Mouse (Mus musculus): ENCODE results near the gene Eps15. TPM values are rescaled to one million over a fixed set of nuclear protein-coding genes. Genes with fewer than 3 reads are reported as not detected.
A peak's percentile ranks its signal among the peaks of the same experiment; 100 is the strongest.

The Eps15 gene
- polyA plus RNA-seq, 1 experiment from 2014 or later = 45.2 TPM

GRCm38 (mm10) chr4:109411377-109411967 lies 131.4 kb downstream of the Eps15 start:
- H3K27ac ChIP-seq (ENCODE audit: low read depth, low read length) = no peak overlapping the region; the same call in 1 of the 2 replicates
- H3K27me3 ChIP-seq (ENCODE audit: control insufficient read depth, insufficient read depth, low read length) = no peaks in the 10 kb centered on the region
- H3K4me1 ChIP-seq (replicated peaks; ENCODE audit: control insufficient read depth, insufficient read depth, low read length) = peaks cover 3% of the 10 kb centered on the region; the same call in 1 of the 2 replicates
- no peaks in the 10 kb centered on the region for H3K36me3 ChIP-seq (ENCODE audit: control insufficient read depth, insufficient read depth, low read length)
- no peak overlapping the region for H3K9ac ChIP-seq (ENCODE audit: low read length)
- no peaks in the 10 kb centered on the region for H3K9me3 ChIP-seq (ENCODE audit: control insufficient read depth, low read length)
- WGBS = 84% methylated on average over 6 of the region's 6 CpGs
- no peak overlapping the region for H3K4me3 ChIP-seq (ENCODE audit: low read depth, low read length)
- DNase-seq (ENCODE audit: low spot score) (no peak), ATAC-seq (replicated peaks; ENCODE audit: low FRiP score) (no peak)
- no peak overlapping the region for H3K4me2 ChIP-seq (ENCODE audit: low read depth, low read length, severe bottlenecking)

- no peak for ATAC-seq (replicated peaks; ENCODE audit: low FRiP score)
- Histone ChIP-seq H3K36me3 (ENCODE audit: control insufficient read depth, insufficient read depth, low read length) (no peaks in the 10 kb centered on the region), H3K27ac (ENCODE audit: low read depth, low read length) (no peak overlapping the region), H3K9ac (ENCODE audit: low read length) (no peak overlapping the region), H3K4me3 (ENCODE audit: low read depth, low read length) (no peak overlapping the region), H3K27me3 (ENCODE audit: control insufficient read depth, insufficient read depth, low read length) (no peaks in the 10 kb centered on the region), H3K4me2 (ENCODE audit: low read depth, low read length, severe bottlenecking) (no peak overlapping the region), H3K9me3 (ENCODE audit: control insufficient read depth, low read length) (no peaks in the 10 kb centered on the region), H3K4me1 (replicated peaks; ENCODE audit: control insufficient read depth, insufficient read depth, low read length) (peaks cover under 1% of the 10 kb centered on the region; the same call in 1 of the 2 replicates)
- no peak for DNase-seq (ENCODE audit: low spot score)
- 90% methylated on average over 5 of the region's 5 CpGs for WGBS
These were observed 132.2 kb downstream of the Eps15 start for GRCm38 (mm10) chr4:109412233-109412632.

- H3K9ac ChIP-seq (ENCODE audit: low read length) = no peak overlapping the region
- no peaks in the 10 kb centered on the region for H3K36me3 ChIP-seq (ENCODE audit: control insufficient read depth, insufficient read depth, low read length)
- WGBS = 89% methylated on average over 1 of the region's 1 CpGs
These were observed 137.9 kb downstream of the Eps15 start for GRCm38 (mm10) chr4:109417998-109418397.

GRCm38 (mm10) chr4:109419017-109419416 lies 138.9 kb downstream of the Eps15 start:
- no peak for DNase-seq (ENCODE audit: low spot score)
- Histone ChIP-seq H3K4me3 (ENCODE audit: low read depth, low read length) (no peak overlapping the region), H3K27ac (ENCODE audit: low read depth, low read length) (no peak overlapping the region), H3K4me1 (replicated peaks; ENCODE audit: control insufficient read depth, insufficient read depth, low read length) (no peaks in the 10 kb centered on the region), H3K27me3 (ENCODE audit: control insufficient read depth, insufficient read depth, low read length) (no peaks in the 10 kb centered on the region), H3K36me3 (ENCODE audit: control insufficient read depth, insufficient read depth, low read length) (no peaks in the 10 kb centered on the region), H3K9ac (ENCODE audit: low read length) (no peak overlapping the region), H3K9me3 (ENCODE audit: control insufficient read depth, low read length) (no peaks in the 10 kb centered on the region), H3K4me2 (ENCODE audit: low read depth, low read length, severe bottlenecking) (no peak overlapping the region)
- WGBS = 38% methylated on average over 3 of the region's 3 CpGs
- ATAC-seq (replicated peaks; ENCODE audit: low FRiP score) = no peak

More at GRCm38 (mm10) chr4:109417998-109418397, 137.9 kb downstream of the Eps15 start:
- Histone ChIP-seq H3K4me1 (replicated peaks; ENCODE audit: control insufficient read depth, insufficient read depth, low read length) (no peaks in the 10 kb centered on the region), H3K27ac (ENCODE audit: low read depth, low read length) (no peak overlapping the region), H3K4me2 (ENCODE audit: low read depth, low read length, severe bottlenecking) (no peak overlapping the region), H3K4me3 (ENCODE audit: low read depth, low read length) (no peak overlapping the region), H3K27me3 (ENCODE audit: control insufficient read depth, insufficient read depth, low read length) (no peaks in the 10 kb centered on the region), H3K9me3 (ENCODE audit: control insufficient read depth, low read length) (no peaks in the 10 kb centered on the region)
- ATAC-seq (replicated peaks; ENCODE audit: low FRiP score) (no peak), DNase-seq (ENCODE audit: low spot score) (no peak)

- Histone ChIP-seq H3K4me3 (ENCODE audit: low read depth, low read length) (no peak overlapping the region), H3K9me3 (ENCODE audit: control insufficient read depth, low read length) (no peaks in the 10 kb centered on the region), H3K4me2 (ENCODE audit: low read depth, low read length, severe bottlenecking) (no peak overlapping the region), H3K9ac (ENCODE audit: low read length) (no peak overlapping the region), H3K27me3 (ENCODE audit: control insufficient read depth, insufficient read depth, low read length) (no peaks in the 10 kb centered on the region), H3K36me3 (ENCODE audit: control insufficient read depth, insufficient read depth, low read length) (no peaks in the 10 kb centered on the region), H3K27ac (ENCODE audit: low read depth, low read length) (no peak overlapping the region), H3K4me1 (replicated peaks; ENCODE audit: control insufficient read depth, insufficient read depth, low read length) (no peaks in the 10 kb centered on the region)
- WGBS = 89% methylated on average over 4 of the region's 4 CpGs
- no peak for DNase-seq (ENCODE audit: low spot score)
- no peak for ATAC-seq (replicated peaks; ENCODE audit: low FRiP score)
These were observed 139.5 kb downstream of the Eps15 start for GRCm38 (mm10) chr4:109419563-109419962.

GRCm38 (mm10) chr4:109420138-109420795 lies 140.2 kb downstream of the Eps15 start:
- no peaks in the 10 kb centered on the region for H3K4me1 ChIP-seq (replicated peaks; ENCODE audit: control insufficient read depth, insufficient read depth, low read length)
- no peaks in the 10 kb centered on the region for H3K36me3 ChIP-seq (ENCODE audit: control insufficient read depth, insufficient read depth, low read length)
- WGBS = 63% methylated on average over 8 of the region's 8 CpGs
- DNase-seq (ENCODE audit: low spot score) = no peak
- ATAC-seq (replicated peaks; ENCODE audit: low FRiP score) = 0 out of 2 replicates have a peak, but pooled peaks have one; percentile 18
- no peak overlapping the region for H3K9ac ChIP-seq (ENCODE audit: low read length)
- no peak overlapping the region for H3K27ac ChIP-seq (ENCODE audit: low read depth, low read length)
- no peaks in the 10 kb centered on the region for H3K9me3 ChIP-seq (ENCODE audit: control insufficient read depth, low read length)
- no peak overlapping the region for H3K4me2 ChIP-seq (ENCODE audit: low read depth, low read length, severe bottlenecking)
- no peaks in the 10 kb centered on the region for H3K27me3 ChIP-seq (ENCODE audit: control insufficient read depth, insufficient read depth, low read length)
- H3K4me3 ChIP-seq (ENCODE audit: low read depth, low read length) = no peak overlapping the region

- no peak overlapping the region for H3K27ac ChIP-seq (ENCODE audit: low read depth, low read length)
- no peaks in the 10 kb centered on the region for H3K9me3 ChIP-seq (ENCODE audit: control insufficient read depth, low read length)
- H3K4me3 ChIP-seq (ENCODE audit: low read depth, low read length) = no peak overlapping the region
- DNase-seq (ENCODE audit: low spot score) (no peak), ATAC-seq (replicated peaks; ENCODE audit: low FRiP score) (no peak)
- H3K4me2 ChIP-seq (ENCODE audit: low read depth, low read length, severe bottlenecking) = no peak overlapping the region
- no peak overlapping the region for H3K9ac ChIP-seq (ENCODE audit: low read length)
- no peaks in the 10 kb centered on the region for H3K27me3 ChIP-seq (ENCODE audit: control insufficient read depth, insufficient read depth, low read length)
- no peaks in the 10 kb centered on the region for H3K4me1 ChIP-seq (replicated peaks; ENCODE audit: control insufficient read depth, insufficient read depth, low read length)
- no peaks in the 10 kb centered on the region for H3K36me3 ChIP-seq (ENCODE audit: control insufficient read depth, insufficient read depth, low read length)
- 91% methylated on average over 7 of the region's 7 CpGs for WGBS
These were observed 141.5 kb downstream of the Eps15 start for GRCm38 (mm10) chr4:109421608-109422007.

- no peak overlapping the region for H3K9ac ChIP-seq (ENCODE audit: low read length)
- 72% methylated on average over 6 of the region's 6 CpGs for WGBS
- no peak for ATAC-seq (replicated peaks; ENCODE audit: low FRiP score)
- H3K27me3 ChIP-seq (ENCODE audit: control insufficient read depth, insufficient read depth, low read length) = no peaks in the 10 kb centered on the region
- H3K27ac ChIP-seq (ENCODE audit: low read depth, low read length) = no peak overlapping the region
- H3K4me3 ChIP-seq (ENCODE audit: low read depth, low read length) = no peak overlapping the region
- H3K4me1 ChIP-seq (replicated peaks; ENCODE audit: control insufficient read depth, insufficient read depth, low read length) = no peaks in the 10 kb centered on the region
- no peak overlapping the region for H3K4me2 ChIP-seq (ENCODE audit: low read depth, low read length, severe bottlenecking)
- H3K9me3 ChIP-seq (ENCODE audit: control insufficient read depth, low read length) = no peaks in the 10 kb centered on the region
- no peak for DNase-seq (ENCODE audit: low spot score)
- H3K36me3 ChIP-seq (ENCODE audit: control insufficient read depth, insufficient read depth, low read length) = no peaks in the 10 kb centered on the region
These were observed 142.4 kb downstream of the Eps15 start for GRCm38 (mm10) chr4:109422436-109422835.

- H3K27ac ChIP-seq (ENCODE audit: low read depth, low read length) = no peak overlapping the region
- H3K4me1 ChIP-seq (replicated peaks; ENCODE audit: control insufficient read depth, insufficient read depth, low read length) = no peaks in the 10 kb centered on the region
- no peak overlapping the region for H3K9ac ChIP-seq (ENCODE audit: low read length)
- ATAC-seq (replicated peaks; ENCODE audit: low FRiP score) (no peak), DNase-seq (ENCODE audit: low spot score) (no peak)
- H3K9me3 ChIP-seq (ENCODE audit: control insufficient read depth, low read length) = no peaks in the 10 kb centered on the region
- 76% methylated on average over 2 of the region's 2 CpGs for WGBS
- no peaks in the 10 kb centered on the region for H3K36me3 ChIP-seq (ENCODE audit: control insufficient read depth, insufficient read depth, low read length)
- H3K4me3 ChIP-seq (ENCODE audit: low read depth, low read length) = no peak overlapping the region
- H3K27me3 ChIP-seq (ENCODE audit: control insufficient read depth, insufficient read depth, low read length) = no peaks in the 10 kb centered on the region
- no peak overlapping the region for H3K4me2 ChIP-seq (ENCODE audit: low read depth, low read length, severe bottlenecking)
These were observed 143.4 kb downstream of the Eps15 start for GRCm38 (mm10) chr4:109423438-109423837.

Data from forebrain, embryonic 11.5 days (tissue).